Mouse (Mus musculus) G1E (cell line): ENCODE data around the gene Zdhhc7. TPM values are rescaled to one million over a fixed set of nuclear protein-coding genes. Genes with fewer than 3 reads are reported as not detected.

ENCODE experiments used
- ATAC-seq: 2 replicates; pipeline ENCODE4 v1.8.0; 2016; ENCODE audit warnings: mild to moderate bottlenecking; ENCODE audit not compliant: insufficient number of reproducible peaks, poor library complexity, low FRiP score, severe bottlenecking; ENCODE audit errors: extremely low read depth
- DNase-seq: peaks from one replicate; pipeline ENCODE4 v3.0.0; 2012; ENCODE audit warnings: low spot score
- H3K27me3 ChIP-seq: 2 replicates; pipeline ENCODE4 v1.6.1; 2012; ENCODE audit warnings: mild to moderate bottlenecking, low read length, inconsistent platforms; ENCODE audit not compliant: insufficient read depth
- H3K36me3 ChIP-seq: replicated peaks from 2 replicates; pipeline ENCODE3; 2012; ENCODE audit warnings: mild to moderate bottlenecking, inconsistent platforms
- H3K4me1 ChIP-seq: 2 replicates; pipeline ENCODE4 v1.6.1; 2012; ENCODE audit warnings: low read depth, low read length, inconsistent platforms, mixed read lengths; ENCODE audit not compliant: insufficient read depth
- H3K4me3 ChIP-seq: 2 replicates; pipeline ENCODE4 v1.5.1; 2012; ENCODE audit warnings: low read depth, mild to moderate bottlenecking, inconsistent platforms, low read length, moderate library complexity, mixed read lengths
- H3K9me3 ChIP-seq: replicated peaks from 2 replicates; pipeline ENCODE4 v1.6.1; 2012; ENCODE audit warnings: inconsistent platforms
- CTCF ChIP-seq: IDR thresholded peaks from 2 replicates; pipeline ENCODE4 v1.5.1; 2012; ENCODE audit warnings: low read depth, low read length, inconsistent platforms, mixed read lengths
- GATA1 ChIP-seq: IDR thresholded peaks from 2 replicates; pipeline ENCODE4 v1.6.1; 2012; ENCODE audit warnings: borderline replicate concordance, low read length, inconsistent platforms, mixed read lengths
- GATA2 ChIP-seq: IDR thresholded peaks from 2 replicates; pipeline ENCODE4 v1.6.1; 2012; ENCODE audit warnings: low read depth, low read length, inconsistent platforms, borderline replicate concordance
- POLR2AphosphoS5 ChIP-seq: IDR thresholded peaks from 2 replicates; pipeline ENCODE4 v1.6.1; 2012; ENCODE audit warnings: low read depth, low read length, inconsistent platforms; ENCODE audit not compliant: insufficient replicate concordance
- TAL1 ChIP-seq: conservative IDR thresholded peaks from 2 replicates; pipeline ENCODE4 v1.6.1; 2012; ENCODE audit warnings: low read depth, low read length, inconsistent platforms, mixed read lengths
- polyA plus RNA-seq: library from polyadenylated mRNA; stranded (reverse); fragments of >175 nt; gene quantifications from 2 replicates; pipeline ENCODE4 v1.2.3, GENCODE M21; 2012
- total RNA-seq, 2 experiments: library from RNA; stranded (forward) in 1 of 2; stranded (reverse) in 1 of 2; fragments of 200-1000 nt in 1 of 2; fragments of >200 nt in 1 of 2; fragmentation: Nextera tagmentation in 1 of 2; gene quantifications; 2 replicates each; pipeline ENCODE4 v1.2.3; 2014 to 2017

Gene Zdhhc7
- total and polyA plus RNA-seq, 3 experiments = 18.3 to 25.2 (median 24.9) TPM

DNA sequence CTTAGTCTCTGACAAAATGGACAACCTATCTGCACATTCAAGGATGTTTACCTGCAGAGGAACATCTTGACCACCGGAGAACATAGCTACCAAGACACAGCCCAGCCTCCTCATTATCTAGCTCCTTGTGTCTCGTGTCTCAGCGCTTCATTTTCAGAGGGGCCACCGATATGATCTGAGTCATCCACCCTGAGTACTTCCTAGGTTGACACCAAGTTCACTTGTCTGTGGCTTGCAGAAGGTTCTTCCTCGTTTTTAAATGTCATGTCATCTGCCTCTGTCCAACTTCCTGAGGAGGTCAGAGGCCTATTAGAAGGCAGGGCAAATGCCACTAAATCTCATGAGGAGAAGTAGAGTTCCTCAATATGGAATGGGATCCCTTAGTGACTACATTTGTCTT, 11.3 kb upstream of the Zdhhc7 start:
- peaks cover 32% of the 10 kb centered on the region for H3K4me1 ChIP-seq
- H3K4me3 ChIP-seq = no peak overlapping the region
- peaks cover 60% of the 10 kb centered on the region for H3K27me3 ChIP-seq
- peaks cover 3% of the 10 kb centered on the region for H3K36me3 ChIP-seq
- peaks cover 4% of the 10 kb centered on the region for H3K9me3 ChIP-seq
- ATAC-seq = 0 out of 2 replicates have a peak, but pooled peaks have one; percentile 17
- no peak for DNase-seq
- no peak for TF ChIP-seq CTCF
- no peak for TF ChIP-seq POLR2AphosphoS5
- TF ChIP-seq TAL1 = no peak
- TF ChIP-seq GATA2 = no peak

DNA sequence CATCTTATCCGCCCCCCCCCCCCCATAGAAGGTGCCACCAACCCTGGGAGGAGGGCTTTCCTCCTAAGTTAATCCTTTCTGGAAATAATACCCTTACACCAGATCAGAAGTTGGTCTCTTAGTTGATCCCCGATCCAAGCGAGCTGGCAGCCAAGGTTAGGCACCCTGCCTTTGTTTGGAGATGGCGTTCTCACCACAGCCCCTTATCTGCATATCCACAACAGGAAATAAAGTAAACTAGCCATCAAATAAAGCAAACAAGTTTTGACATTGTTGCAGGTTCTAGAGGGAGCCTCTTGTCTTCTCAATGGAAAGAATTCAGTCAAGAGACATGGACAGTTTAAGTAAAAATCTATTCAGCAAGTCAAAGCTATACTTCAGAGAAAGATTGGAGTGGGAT, 10.1 kb upstream of the Zdhhc7 start:
- H3K4me1 ChIP-seq = peaks cover 32% of the 10 kb centered on the region
- ATAC-seq = no peak

DNA sequence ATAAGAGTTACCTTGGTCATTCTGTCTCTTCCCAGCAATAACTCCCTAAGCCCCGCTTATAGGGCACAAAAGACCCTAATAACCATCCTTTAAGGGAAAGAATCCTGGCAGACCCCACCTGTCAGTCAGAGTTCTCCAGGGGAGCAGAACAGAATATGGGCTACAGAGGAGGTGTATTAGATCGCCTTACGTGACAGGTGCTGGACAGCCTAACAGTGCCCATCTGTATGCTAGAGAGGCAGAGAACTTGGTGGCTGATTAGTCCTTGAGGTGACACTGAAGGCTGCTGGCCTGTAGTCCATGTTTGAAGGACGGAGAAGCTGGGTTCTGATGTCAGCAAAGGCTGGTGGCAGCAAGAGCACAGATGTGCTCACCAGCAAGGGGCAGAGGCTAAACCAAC, 9.7 kb upstream of the Zdhhc7 start:
- TF ChIP-seq POLR2AphosphoS5 (no peak), GATA2 (no peak), GATA1 (no peak)
- H3K4me1 ChIP-seq = peaks cover 32% of the 10 kb centered on the region
- DNase-seq (no peak), ATAC-seq (no peak)
- peaks cover 45% of the 10 kb centered on the region for H3K27me3 ChIP-seq
- peaks cover 4% of the 10 kb centered on the region for H3K9me3 ChIP-seq
- peaks cover 11% of the 10 kb centered on the region for H3K36me3 ChIP-seq
- H3K4me3 ChIP-seq = no peak overlapping the region

More for the DNA sequence above, 10.1 kb upstream of the Zdhhc7 start:
- H3K36me3 ChIP-seq = peaks cover 7% of the 10 kb centered on the region
- DNase-seq = no peak
- peaks cover 4% of the 10 kb centered on the region for H3K9me3 ChIP-seq
- no peak for TF ChIP-seq GATA1
- TF ChIP-seq GATA2 = no peak
- no peak for TF ChIP-seq POLR2AphosphoS5
- no peak for TF ChIP-seq CTCF
- TF ChIP-seq TAL1 = no peak
- peaks cover 49% of the 10 kb centered on the region for H3K27me3 ChIP-seq
- H3K4me3 ChIP-seq = no peak overlapping the region

DNA sequence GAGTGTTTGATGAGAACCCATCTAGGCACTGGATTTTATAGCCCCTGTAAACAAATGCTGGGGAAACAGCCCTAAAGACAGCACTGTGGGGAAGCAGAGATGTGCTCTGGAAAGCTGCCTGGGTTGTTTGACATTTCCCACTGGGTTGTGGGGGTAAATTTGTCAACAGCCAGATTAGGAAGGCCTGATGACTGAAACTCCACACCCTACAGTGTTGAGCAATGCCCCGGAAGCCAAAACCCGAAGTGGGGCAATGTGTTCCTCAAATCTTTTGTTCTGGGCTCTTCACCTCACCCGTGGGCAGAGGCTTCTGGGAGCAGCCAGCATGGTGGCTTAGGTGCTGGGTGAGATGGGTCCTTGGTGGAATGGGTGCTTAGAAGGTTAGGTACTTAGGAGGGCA, 7.9 kb upstream of the Zdhhc7 start:
- ATAC-seq (no peak), DNase-seq (no peak)
- peaks cover 27% of the 10 kb centered on the region for H3K27me3 ChIP-seq
- H3K9me3 ChIP-seq = no peaks in the 10 kb centered on the region
- peaks cover 28% of the 10 kb centered on the region for H3K36me3 ChIP-seq
- TF ChIP-seq TAL1 (no peak), CTCF (no peak), POLR2AphosphoS5 (no peak), GATA2 (no peak), GATA1 (no peak)
- peaks cover 37% of the 10 kb centered on the region for H3K4me1 ChIP-seq
- H3K4me3 ChIP-seq = no peak overlapping the region

DNA sequence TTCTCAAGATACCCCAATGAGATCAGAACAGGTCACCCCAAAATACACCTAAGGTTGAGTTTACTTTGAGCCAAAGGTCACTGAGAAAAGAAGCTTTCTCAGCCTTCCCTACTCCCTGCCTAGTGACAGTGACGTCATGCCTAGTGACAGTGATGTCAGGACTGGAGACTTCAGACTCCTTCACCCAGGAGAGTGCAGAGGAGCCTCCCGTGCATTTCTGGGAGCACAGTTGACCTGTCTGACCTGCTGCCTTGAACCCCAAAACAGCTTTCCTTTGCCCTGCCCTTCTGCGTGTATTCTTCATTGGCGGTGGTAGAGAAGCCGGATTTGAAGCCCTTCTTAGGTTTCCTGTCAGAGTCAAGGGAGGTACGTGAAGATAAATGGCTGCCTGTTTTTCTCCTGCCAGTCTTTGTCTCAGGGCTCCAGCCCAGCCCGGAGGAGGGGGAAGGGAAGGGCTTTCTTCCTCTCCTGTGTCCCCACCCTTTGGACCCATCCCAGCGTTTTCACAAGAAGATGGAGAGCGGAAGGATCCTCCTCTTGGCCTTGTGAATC, 3.5 kb upstream of the Zdhhc7 start:
- Histone ChIP-seq H3K9me3 (no peaks in the 10 kb centered on the region), H3K4me3 (no peak overlapping the region), H3K36me3 (peaks cover 46% of the 10 kb centered on the region), H3K27me3 (peaks cover 9% of the 10 kb centered on the region), H3K4me1 (peaks cover 47% of the 10 kb centered on the region)
- DNase-seq (no peak), ATAC-seq (no peak)
- TF ChIP-seq GATA1 (no peak), TAL1 (no peak), POLR2AphosphoS5 (no peak), CTCF (no peak), GATA2 (no peak)

DNA sequence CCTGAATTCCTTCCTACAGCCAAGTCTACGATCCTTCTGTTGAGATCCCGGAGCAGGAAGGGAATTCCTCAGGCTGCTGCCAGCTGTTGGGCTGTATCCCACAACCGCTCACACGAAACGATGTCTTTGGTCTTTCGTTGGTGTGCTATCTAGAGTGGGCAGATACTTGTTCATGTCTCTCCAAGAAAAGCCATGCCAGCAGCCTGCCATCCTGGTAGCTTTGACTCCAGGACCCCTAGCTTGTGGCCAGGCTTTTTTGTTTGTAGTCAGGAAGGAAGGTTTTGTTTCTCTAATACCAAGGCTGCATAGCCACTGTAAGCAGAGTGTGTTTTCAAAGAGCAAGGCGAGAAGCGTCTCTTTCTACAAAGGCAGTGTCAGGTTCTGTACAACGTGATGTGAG, 2.6 kb upstream of the Zdhhc7 start:
- Histone ChIP-seq H3K9me3 (no peaks in the 10 kb centered on the region), H3K4me3 (no peak overlapping the region), H3K36me3 (peaks cover 47% of the 10 kb centered on the region), H3K27me3 (peaks cover 2% of the 10 kb centered on the region; the same call in 1 of the 2 replicates), H3K4me1 (peaks cover 48% of the 10 kb centered on the region)
- no peak for TF ChIP-seq GATA1
- TF ChIP-seq TAL1 = no peak
- TF ChIP-seq POLR2AphosphoS5 = no peak
- no peak for TF ChIP-seq GATA2
- no peak for TF ChIP-seq CTCF
- ATAC-seq (no peak), DNase-seq (no peak)

DNA sequence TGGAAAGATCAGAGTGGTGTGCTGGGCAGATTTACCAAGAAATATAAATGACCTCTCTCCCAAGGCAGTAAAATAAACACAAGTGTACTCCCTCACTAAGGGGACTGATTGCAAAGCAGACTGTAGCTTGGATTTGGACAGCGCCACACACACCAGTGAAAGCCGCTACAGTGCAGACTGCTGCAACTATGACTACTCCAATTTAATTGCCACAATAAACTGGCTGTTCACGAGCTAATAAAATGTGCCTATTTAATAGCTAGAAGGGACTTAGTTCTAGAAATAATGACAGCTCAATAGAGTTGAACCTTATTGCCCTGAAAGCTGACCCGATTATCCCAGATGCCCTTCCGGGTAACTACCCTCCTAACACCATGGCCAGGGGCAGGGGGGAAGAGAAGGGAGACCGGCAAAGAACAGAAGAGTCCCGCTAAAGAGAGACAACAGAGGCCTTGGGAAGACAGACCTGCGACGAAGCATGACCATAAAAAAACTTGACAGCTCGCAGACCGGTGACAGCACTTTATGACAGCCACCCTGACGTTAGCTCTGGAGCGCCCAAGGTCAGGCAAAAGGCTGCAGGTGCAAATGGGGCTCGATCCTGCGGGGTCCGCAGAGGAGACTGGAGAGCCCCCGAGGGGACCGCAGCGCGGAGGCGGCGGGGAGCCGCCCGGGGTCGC, 754 bp downstream of the Zdhhc7 start:
- TF ChIP-seq GATA1 = no peak
- TF ChIP-seq GATA2 = no peak
- TF ChIP-seq CTCF = no peak
- TF ChIP-seq POLR2AphosphoS5 = no peak
- TF ChIP-seq TAL1 = no peak
- Histone ChIP-seq H3K4me1 (peaks cover 68% of the 10 kb centered on the region), H3K9me3 (no peaks in the 10 kb centered on the region), H3K4me3 (peak overlapping the region; percentile 89), H3K27me3 (no peaks in the 10 kb centered on the region), H3K36me3 (peaks cover 65% of the 10 kb centered on the region)
- DNase-seq (peak; percentile 16), ATAC-seq (no peak)
